Mouse (Mus musculus) small intestine, adult 2 months (tissue): ENCODE data around the gene Kirrel3.

Experiments
- CTCF ChIP-seq: fragments of 200-500 bp; IDR thresholded peaks from 2 replicates; pipeline ENCODE4 v1.5.1; 2012; ENCODE audit warnings: low read depth, mild to moderate bottlenecking, control low read depth, inconsistent platforms, low read length, moderate library complexity, mixed read lengths; ENCODE audit not compliant: insufficient replicate concordance, insufficient read length; ENCODE audit errors: extremely low read depth
- POLR2A ChIP-seq: fragments of 200-500 bp; IDR thresholded peaks from 2 replicates; pipeline ENCODE4 v1.6.1; 2012; ENCODE audit warnings: low read depth, mild to moderate bottlenecking, control low read depth, inconsistent platforms, low read length, moderate library complexity

DNA sequence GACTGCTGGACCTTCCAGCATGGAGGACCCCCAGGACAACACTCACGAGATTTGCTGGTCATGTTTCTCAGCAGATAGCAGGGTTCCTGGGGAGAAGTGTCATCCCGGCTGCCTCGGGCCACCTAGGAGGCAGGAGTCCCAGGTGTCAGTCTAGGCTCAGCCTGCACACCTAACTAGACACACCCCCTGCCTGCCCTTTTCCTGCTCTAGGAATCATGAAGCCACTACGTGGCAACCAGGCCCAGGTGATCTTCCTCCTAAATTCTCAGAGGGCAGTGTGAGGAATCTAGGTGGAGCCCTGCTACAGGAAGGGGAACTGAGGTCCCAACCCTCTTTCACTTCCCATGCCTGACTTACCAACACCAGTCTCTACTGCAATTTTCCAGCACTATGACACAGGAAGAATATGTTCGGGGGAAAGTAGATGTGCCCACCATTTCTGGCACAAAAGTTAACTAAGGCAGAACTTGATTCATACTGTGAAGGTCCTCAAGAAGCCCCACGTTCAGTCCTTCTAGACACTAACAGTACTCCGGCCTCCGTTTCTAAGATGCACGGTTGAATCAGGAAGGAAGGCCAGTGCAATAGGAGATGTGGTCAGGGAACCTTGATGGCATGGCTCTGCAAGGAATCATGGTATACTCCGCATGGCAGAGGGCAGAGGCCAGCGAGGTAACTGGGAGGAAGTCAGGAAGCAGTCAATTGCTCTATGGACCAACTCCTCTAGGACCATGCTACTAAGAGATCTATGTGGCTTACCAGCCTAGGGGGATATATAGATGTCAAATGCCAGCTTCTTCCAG lies 570.0 kb downstream of the Kirrel3 start:
- TF ChIP-seq POLR2A (no peak), CTCF (no peak)
